Mouse (Mus musculus) embryonic facial prominence, embryonic 12.5 days (tissue): ENCODE measurements around the gene Ncoa5. TPM values are rescaled to one million over a fixed set of nuclear protein-coding genes. Genes with fewer than 3 reads are reported as not detected.

ENCODE experiments used
- ATAC-seq: fragments of 200-750 bp; cut with Nextera tagmentation; 2 replicates; pipeline ENCODE4 v1.8.0; 2017; ENCODE audit not compliant: insufficient number of reproducible peaks, insufficient read depth, low FRiP score, low TSS enrichment
- H3K27ac ChIP-seq: fragments of 300-500 bp; sonication (generic); 2 replicates; pipeline ENCODE4 v1.5.1; 2016; ENCODE audit warnings: mild to moderate bottlenecking
- H3K27me3 ChIP-seq: fragments of 300-500 bp; sonication (generic); 2 replicates; pipeline ENCODE4 v1.6.1; 2016; ENCODE audit warnings: mild to moderate bottlenecking, moderate library complexity
- H3K36me3 ChIP-seq: fragments of 300-500 bp; sonication (generic); 2 replicates; pipeline ENCODE4 v1.6.1; 2016; ENCODE audit warnings: mild to moderate bottlenecking
- H3K4me1 ChIP-seq: fragments of 300-500 bp; sonication (generic); 2 replicates; pipeline ENCODE4 v1.6.1; 2016
- H3K4me2 ChIP-seq: fragments of 300-500 bp; sonication (generic); replicated peaks from 2 replicates; pipeline ENCODE4 v1.6.1; 2016; ENCODE audit warnings: mild to moderate bottlenecking, moderate library complexity
- H3K4me3 ChIP-seq: fragments of 300-500 bp; sonication (generic); 2 replicates; pipeline ENCODE4 v1.5.1; 2016; ENCODE audit warnings: mild to moderate bottlenecking
- H3K9ac ChIP-seq: fragments of 300-500 bp; sonication (generic); 2 replicates; pipeline ENCODE4 v1.6.1; 2016; ENCODE audit warnings: mild to moderate bottlenecking, moderate library complexity
- H3K9me3 ChIP-seq: fragments of 300-500 bp; sonication (generic); 2 replicates; pipeline ENCODE4 v1.6.1; 2016; ENCODE audit warnings: mild to moderate bottlenecking, moderate library complexity
- WGBS: fragments of 180-500 bp; shearing (Covaris S2); methylation state at CpG from one replicate; pipeline ENCODE4 v1.1.7; 2016; 5-methylcytosine and 5-hydroxymethylcytosine counted together
- polyA plus RNA-seq: library from polyadenylated mRNA; unstranded; fragments of >200 nt; fragmentation: Nextera tagmentation; extraction: Ambion mirVana; gene quantifications from 2 replicates; pipeline ENCODE4 v1.2.1, GENCODE M21; 2016

Ncoa5 gene
- polyA plus RNA-seq, 1 experiment from 2014 or later: 112 TPM

GRCm38 (mm10) chr2:165007986-165008385 lies 26.7 kb downstream of the Ncoa5 start:
- Histone ChIP-seq H3K9me3 (no peaks in the 10 kb centered on the region), H3K27ac (no peak overlapping the region), H3K27me3 (no peaks in the 10 kb centered on the region), H3K36me3 (peaks cover 99% of the 10 kb centered on the region), H3K4me2 (no peak overlapping the region), H3K4me3 (no peak overlapping the region), H3K4me1 (no peaks in the 10 kb centered on the region), H3K9ac (no peak overlapping the region)
- no peak for ATAC-seq
- WGBS: 97% methylated on average over 1 of the region's 1 CpGs

- Histone ChIP-seq H3K27me3 (no peaks in the 10 kb centered on the region), H3K4me3 (no peak overlapping the region), H3K36me3 (peaks cover 100% of the 10 kb centered on the region), H3K9ac (no peak overlapping the region), H3K4me1 (no peaks in the 10 kb centered on the region), H3K27ac (no peak overlapping the region), H3K9me3 (no peaks in the 10 kb centered on the region), H3K4me2 (no peak overlapping the region)
- ATAC-seq: no peak
- WGBS: 91% methylated on average over 4 of the region's 4 CpGs
Observed at GRCm38 (mm10) chr2:165006813-165007212, 27.9 kb downstream of the Ncoa5 start.

GRCm38 (mm10) chr2:165004237-165004636 lies 30.4 kb downstream of the Ncoa5 start:
- no peak overlapping the region for H3K9ac ChIP-seq
- H3K9me3 ChIP-seq: no peaks in the 10 kb centered on the region
- no peak overlapping the region for H3K27ac ChIP-seq
- H3K4me3 ChIP-seq: no peak overlapping the region
- no peaks in the 10 kb centered on the region for H3K4me1 ChIP-seq
- no peak overlapping the region for H3K4me2 ChIP-seq
- H3K36me3 ChIP-seq: peaks cover 100% of the 10 kb centered on the region
- 86% methylated on average over 10 of the region's 10 CpGs for WGBS
- H3K27me3 ChIP-seq: peaks cover 9% of the 10 kb centered on the region
- no peak for ATAC-seq

- WGBS: 91% methylated on average over 3 of the region's 3 CpGs
- Histone ChIP-seq H3K9me3 (no peaks in the 10 kb centered on the region), H3K27ac (no peak overlapping the region), H3K4me2 (no peak overlapping the region), H3K4me1 (peaks cover 8% of the 10 kb centered on the region), H3K27me3 (peaks cover 20% of the 10 kb centered on the region), H3K9ac (no peak overlapping the region), H3K4me3 (no peak overlapping the region), H3K36me3 (peaks cover 91% of the 10 kb centered on the region)
- ATAC-seq: no peak
Observed at GRCm38 (mm10) chr2:165003108-165003507, 31.6 kb downstream of the Ncoa5 start.

- H3K27me3 ChIP-seq: peaks cover 32% of the 10 kb centered on the region
- no peak for ATAC-seq
- no peak overlapping the region for H3K4me3 ChIP-seq
- H3K4me2 ChIP-seq: no peak overlapping the region
- H3K27ac ChIP-seq: no peak overlapping the region
- peaks cover 18% of the 10 kb centered on the region for H3K4me1 ChIP-seq
- 95% methylated on average over 13 of the region's 13 CpGs for WGBS
- no peak overlapping the region for H3K9ac ChIP-seq
- H3K9me3 ChIP-seq: no peaks in the 10 kb centered on the region
- peaks cover 79% of the 10 kb centered on the region for H3K36me3 ChIP-seq
Observed at GRCm38 (mm10) chr2:165001958-165002357, 32.7 kb downstream of the Ncoa5 start.

- Histone ChIP-seq H3K9me3 (no peaks in the 10 kb centered on the region), H3K9ac (peak overlapping the region; percentile 21), H3K27ac (no peak overlapping the region), H3K36me3 (peaks cover 39% of the 10 kb centered on the region), H3K4me1 (peaks cover 18% of the 10 kb centered on the region), H3K4me3 (peak overlapping the region; percentile 35), H3K4me2 (peak overlapping the region; percentile 62), H3K27me3 (peaks cover 51% of the 10 kb centered on the region)
- whole genome bisulfite sequencing: 2% methylated on average over 52 of the region's 52 CpGs
- no peak; the same call in 1 of the 2 replicates for ATAC-seq
Observed at GRCm38 (mm10) chr2:164997721-164998428, 36.8 kb downstream of the Ncoa5 start.

- ATAC-seq: no peak
Observed at GRCm38 (mm10) chr2:164996848-164997720, 37.6 kb downstream of the Ncoa5 start.

GRCm38 (mm10) chr2:164995976-164996375 lies 38.7 kb downstream of the Ncoa5 start:
- peaks cover 54% of the 10 kb centered on the region for H3K27me3 ChIP-seq
- WGBS: 70% methylated on average over 11 of the region's 11 CpGs
- no peak for ATAC-seq

More at GRCm38 (mm10) chr2:164996848-164997720, 37.6 kb downstream of the Ncoa5 start:
- Histone ChIP-seq H3K4me1 (peaks cover 18% of the 10 kb centered on the region), H3K36me3 (peaks cover 31% of the 10 kb centered on the region), H3K9me3 (no peaks in the 10 kb centered on the region), H3K4me3 (peak overlapping the region; percentile 35), H3K27me3 (peaks cover 51% of the 10 kb centered on the region), H3K9ac (peak overlapping the region; percentile 21; the same call in 1 of the 2 replicates), H3K4me2 (peak overlapping the region; percentile 62), H3K27ac (no peak overlapping the region)
- WGBS: 7% methylated on average over 47 of the region's 49 CpGs

GRCm38 (mm10) chr2:164994659-164995428 lies 39.8 kb downstream of the Ncoa5 start:
- H3K9ac ChIP-seq: no peak overlapping the region
- H3K4me1 ChIP-seq: peaks cover 18% of the 10 kb centered on the region
- no peaks in the 10 kb centered on the region for H3K9me3 ChIP-seq
- H3K27me3 ChIP-seq: peaks cover 51% of the 10 kb centered on the region
- H3K4me3 ChIP-seq: no peak overlapping the region
- no peak overlapping the region for H3K4me2 ChIP-seq
- no peak for ATAC-seq
- H3K27ac ChIP-seq: no peak overlapping the region
- WGBS: 56% methylated on average over 21 of the region's 21 CpGs
- peaks cover 8% of the 10 kb centered on the region for H3K36me3 ChIP-seq

More at GRCm38 (mm10) chr2:164995976-164996375, 38.7 kb downstream of the Ncoa5 start:
- H3K9ac ChIP-seq: no peak overlapping the region
- H3K4me1 ChIP-seq: peaks cover 18% of the 10 kb centered on the region
- H3K27ac ChIP-seq: no peak overlapping the region
- no peak overlapping the region for H3K4me3 ChIP-seq
- H3K4me2 ChIP-seq: no peak overlapping the region
- no peaks in the 10 kb centered on the region for H3K9me3 ChIP-seq
- peaks cover 20% of the 10 kb centered on the region for H3K36me3 ChIP-seq

GRCm38 (mm10) chr2:164994156-164994555 lies 40.5 kb downstream of the Ncoa5 start:
- ATAC-seq: no peak

GRCm38 (mm10) chr2:164991808-164992207 lies 42.9 kb downstream of the Ncoa5 start:
- no peak overlapping the region for H3K4me2 ChIP-seq
- no peak overlapping the region for H3K9ac ChIP-seq
- peaks cover 20% of the 10 kb centered on the region for H3K27me3 ChIP-seq
- H3K27ac ChIP-seq: no peak overlapping the region
- ATAC-seq: no peak
- H3K9me3 ChIP-seq: no peaks in the 10 kb centered on the region
- H3K36me3 ChIP-seq: no peaks in the 10 kb centered on the region
- H3K4me1 ChIP-seq: no peaks in the 10 kb centered on the region
- 45% methylated on average over 10 of the region's 10 CpGs for WGBS
- no peak overlapping the region for H3K4me3 ChIP-seq

More at GRCm38 (mm10) chr2:164994156-164994555, 40.5 kb downstream of the Ncoa5 start:
- H3K27me3 ChIP-seq: peaks cover 44% of the 10 kb centered on the region
- H3K36me3 ChIP-seq: peaks cover 1% of the 10 kb centered on the region; the same call in 1 of the 2 replicates
- whole genome bisulfite sequencing: 88% methylated on average over 11 of the region's 11 CpGs
- H3K4me3 ChIP-seq: no peak overlapping the region
- peaks cover 18% of the 10 kb centered on the region for H3K4me1 ChIP-seq
- no peak overlapping the region for H3K9ac ChIP-seq
- H3K4me2 ChIP-seq: no peak overlapping the region
- H3K27ac ChIP-seq: no peak overlapping the region
- H3K9me3 ChIP-seq: no peaks in the 10 kb centered on the region
